9 mouse cellular contexts compared by ENCODE assay signal in the genomic region with DNA sequence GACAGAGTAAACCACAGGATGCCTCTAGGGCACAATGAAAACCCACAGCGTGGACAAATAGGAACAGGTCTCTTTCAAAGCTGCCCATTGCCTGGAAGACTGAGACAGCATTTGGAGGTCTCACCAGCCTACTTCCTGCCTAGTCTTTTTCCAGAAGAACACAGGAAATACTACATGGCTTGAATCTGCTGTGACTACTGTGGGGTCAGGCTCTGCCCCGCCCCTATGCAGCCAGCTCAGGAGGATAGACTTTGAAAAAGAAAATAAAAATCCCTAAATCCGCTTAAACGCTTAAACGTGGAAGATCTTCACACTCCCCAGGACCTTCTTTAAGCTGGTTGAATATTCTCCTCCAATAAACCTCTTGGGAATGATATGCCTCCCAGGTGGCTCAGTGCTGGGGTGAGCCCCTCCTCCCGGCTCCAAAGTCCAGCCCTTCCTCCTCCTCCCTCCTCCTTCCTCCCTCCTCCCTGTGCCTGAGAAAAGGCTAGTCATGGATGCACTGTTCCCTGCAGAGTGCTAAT. TPM values are rescaled to one million over a fixed set of nuclear protein-coding genes. Genes with fewer than 3 reads are reported as not detected.
DNase-seq lines count a peak whose midpoint lies in the region; ATAC-seq and TF ChIP-seq lines count a peak whose summit lies in the region.
"Had no signal": no experiment of that assay in that cellular context is flagged by ENCODE, and none has a peak within 500 bp of the region (broad histone marks: within the 10 kb centered on the region; RNA-seq: fewer than 3 reads in every experiment).

No protein-coding gene starts in this region.

- ATAC-seq in heart, embryonic 11.5 days (replicated peaks; ENCODE audit: insufficient number of reproducible peaks, low FRiP score, low TSS enrichment), result no peak
- ATAC-seq in intestine, embryonic 16.5 days, result peak; percentile 95

- intact Hi-C loops in heart, postnatal 36 days (cut with DNase I), result no loop called here

- TF ChIP-seq CTCF in cerebellum, adult 2 months (IDR thresholded peaks at IDR 0.05; ENCODE audit: borderline replicate concordance, insufficient read depth, low read depth, low read length), result no peak

- no peak overlapping the region for H3K9ac ChIP-seq in heart, embryonic 11.5 days (ENCODE audit: low read depth, low read length)
- no peak overlapping the region for H3K9ac ChIP-seq in intestine, embryonic 16.5 days (ENCODE audit: low read depth, low read length)

- no peaks in the 10 kb centered on the region for H3K9me3 ChIP-seq in heart, embryonic 11.5 days (replicated peaks; ENCODE audit: control insufficient read depth, low read length)
- no peaks in the 10 kb centered on the region for H3K9me3 ChIP-seq in intestine, embryonic 16.5 days (ENCODE audit: control insufficient read depth, low read length)

- H3K4me2 ChIP-seq in heart, embryonic 11.5 days, result 0 out of 2 replicates have a peak overlapping the region, but pooled peaks have one; percentile 1
- peak overlapping the region; percentile 39 for H3K4me2 ChIP-seq in intestine, embryonic 16.5 days (ENCODE audit: low read depth, low read length)

- WGBS in heart, embryonic 11.5 days (ENCODE audit: insufficient replicate concordance), result 19% methylated on average over 6 of the region's 6 CpGs
- 14% methylated on average over 6 of the region's 6 CpGs for WGBS in intestine, embryonic 16.5 days
- 20% methylated on average over 6 of the region's 6 CpGs for WGBS in cerebellum, adult 2 months

- no peaks in the 10 kb centered on the region for H3K27me3 ChIP-seq in heart, embryonic 11.5 days (ENCODE audit: control insufficient read depth, insufficient read depth, low read length)
- no peaks in the 10 kb centered on the region for H3K27me3 ChIP-seq in intestine, embryonic 16.5 days (replicated peaks; ENCODE audit: control insufficient read depth, insufficient read depth, low read length)
- no peaks in the 10 kb centered on the region for H3K27me3 ChIP-seq in cerebellum, adult 2 months (ENCODE audit: control insufficient read depth, insufficient read depth, low read length)

- H3K27ac ChIP-seq in heart, embryonic 11.5 days (ENCODE audit: low read depth, low read length), result no peak overlapping the region
- peak overlapping the region; percentile 63 for H3K27ac ChIP-seq in intestine, embryonic 16.5 days (ENCODE audit: low read length)
- no peak overlapping the region for H3K27ac ChIP-seq in cerebellum, adult 2 months (ENCODE audit: insufficient read depth, low read length)

- no peaks in the 10 kb centered on the region for H3K4me1 ChIP-seq in heart, embryonic 11.5 days (ENCODE audit: control insufficient read depth, insufficient read depth, low read length)
- H3K4me1 ChIP-seq in intestine, embryonic 16.5 days (ENCODE audit: control insufficient read depth, insufficient read depth, low read length), result peaks cover 11% of the 10 kb centered on the region
- H3K4me1 ChIP-seq in cerebellum, adult 2 months (ENCODE audit: control insufficient read depth, insufficient read depth, low read length), result peaks cover 41% of the 10 kb centered on the region

- no peak for DNase-seq in heart, postnatal 36 days
- DNase-seq in Muller cell, postnatal 12 days (ENCODE audit: inconsistent ontology term), result peak; percentile 17
- peak; percentile 52 for DNase-seq in lung, postnatal 10 days
- no peak for DNase-seq in thymus, postnatal 4 days
- no peak for DNase-seq in cerebellum, adult 2 months
- no peak for DNase-seq in layer of hippocampus, postnatal 36 days
- DNase-seq: thymus, adult 18-20 months had no signal

- H3K4me3 ChIP-seq in heart, embryonic 11.5 days (ENCODE audit: low read depth, low read length), result no peak overlapping the region
- no peak overlapping the region for H3K4me3 ChIP-seq in intestine, embryonic 16.5 days (ENCODE audit: low read length)
- H3K4me3 ChIP-seq in cerebellum, adult 2 months (replicated peaks; ENCODE audit: insufficient read depth, low read depth, low read length), result no peak overlapping the region

- no peaks in the 10 kb centered on the region for H3K36me3 ChIP-seq in heart, embryonic 11.5 days (ENCODE audit: control insufficient read depth, insufficient read depth, low read length)
- no peaks in the 10 kb centered on the region for H3K36me3 ChIP-seq in intestine, embryonic 16.5 days (ENCODE audit: control insufficient read depth, insufficient read depth, low read length)

- TF ChIP-seq POLR2A in cerebellum, adult 2 months (IDR thresholded peaks at IDR 0.05; ENCODE audit: borderline replicate concordance, insufficient read depth, low read length), result no peak

RNA-seq across cellular contexts. Expression of a gene that starts 15.0 kb away (rescaled TPM):
- 0.43 and 0.63 TPM in 2 replicates for polyA plus RNA-seq in heart, embryonic 11.5 days (2014; fragmentation: Nextera tagmentation; extraction: Ambion mirVana)
- total RNA-seq in heart, postnatal 36 days (2021), result 10 to 100 TPM; 79.5 to 92.6 TPM
- polyA plus RNA-seq in intestine, embryonic 16.5 days (2015; fragmentation: Nextera tagmentation; extraction: Ambion mirVana), result 13.6 and 15.8 TPM in 2 replicates
- 273 and 275 TPM in 2 replicates for polyA plus RNA-seq in cerebellum, adult 2 months (2012; rRNA removed)
- total RNA-seq in layer of hippocampus, postnatal 36 days (2021), result 100 to 1,000 TPM; 310 to 316 TPM

Comparison
In these comparisons a context has a peak if more than half of its experiments do, and no peak if none do; other contexts are left out.
1. DNase-seq: peak in Muller cell, postnatal 12 days (single experiment) and lung, postnatal 10 days (single experiment); none in heart, postnatal 36 days (0 of 2), thymus, postnatal 4 days (single experiment), cerebellum, adult 2 months (0 of 2) and layer of hippocampus, postnatal 36 days (0 of 2).
2. RNA of a gene that starts 15.0 kb away (polyA plus RNA-seq): 273 to 275 TPM in cerebellum, adult 2 months; 13.6 to 15.8 TPM in intestine, embryonic 16.5 days and 0.43 to 0.63 TPM in heart, embryonic 11.5 days; every median in the first group is over 10 times any median in the second.